Mouse (Mus musculus) MEL (cell line): ENCODE results near the gene Yjefn3. TPM values are rescaled to one million over a fixed set of nuclear protein-coding genes. Genes with fewer than 3 reads are reported as not detected.

ENCODE experiments used
- DNase-seq: peaks from one replicate; pipeline ENCODE4 v3.0.0; 2011; ENCODE audit warnings: low read depth, low spot score
- H3K27ac ChIP-seq: 2 replicates; pipeline ENCODE4 v1.5.1; 2012; ENCODE audit warnings: low read depth, mild to moderate bottlenecking, control low read depth, low read length, moderate library complexity; ENCODE audit not compliant: control insufficient read depth
- H3K27me3 ChIP-seq, 2 experiments: fragments of 150-350 bp in 1 of 2; sonication (generic) in 1 of 2; 2 replicates each; pipeline ENCODE4 v1.6.1; 2012; ENCODE audit warnings: low read length in 2 of 2, mild to moderate bottlenecking in 2 of 2, improper control_type of control experiment in 1 of 2, moderate library complexity in 1 of 2; ENCODE audit not compliant: insufficient read depth in 2 of 2, control insufficient read depth in 1 of 2
- H3K36me3 ChIP-seq, 2 experiments: 2 replicates each; pipeline ENCODE4 v1.6.1; 2012 to 2014; ENCODE audit warnings: low read length in 2 of 2, improper control_type of control experiment in 1 of 2, inconsistent platforms in 1 of 2, mild to moderate bottlenecking in 1 of 2; ENCODE audit not compliant: insufficient read depth in 2 of 2, control insufficient read depth in 1 of 2
- H3K4me1 ChIP-seq, 2 experiments: fragments of 150-350 bp in 1 of 2; sonication (generic) in 1 of 2; 2 replicates each; pipeline ENCODE4 v1.6.1; 2012; ENCODE audit warnings: low read length in 2 of 2, improper control_type of control experiment in 1 of 2, mild to moderate bottlenecking in 1 of 2; ENCODE audit not compliant: insufficient read depth in 2 of 2, control insufficient read depth in 1 of 2
- H3K4me3 ChIP-seq, 2 experiments: fragments of 150-350 bp in 1 of 2; sonication (generic) in 1 of 2; 2 replicates each; pipeline ENCODE4 v1.5.1; 2012; ENCODE audit warnings: low read depth in 2 of 2, low read length in 2 of 2, mild to moderate bottlenecking in 2 of 2, moderate library complexity in 2 of 2, control low read depth in 1 of 2, improper control_type of control experiment in 1 of 2; ENCODE audit not compliant: control insufficient read depth in 1 of 2, insufficient read depth in 1 of 2
- H3K79me2 ChIP-seq: 2 replicates; pipeline ENCODE4 v1.6.1; 2012; ENCODE audit warnings: mild to moderate bottlenecking, low read length, moderate library complexity; ENCODE audit not compliant: control insufficient read depth, poor library complexity, insufficient read depth
- H3K9ac ChIP-seq: 2 replicates; pipeline ENCODE4 v1.6.1; 2012; ENCODE audit warnings: low read depth, mild to moderate bottlenecking, control low read depth, low read length, moderate library complexity; ENCODE audit not compliant: control insufficient read depth, poor library complexity, severe bottlenecking
- H3K9me3 ChIP-seq: fragments of 150-350 bp; sonication (generic); replicated peaks from 2 replicates; pipeline ENCODE4 v1.6.1; 2012; ENCODE audit warnings: mild to moderate bottlenecking, low read length, improper control_type of control experiment, moderate library complexity; ENCODE audit not compliant: insufficient read depth
- BHLHE40 ChIP-seq: IDR thresholded peaks from 2 replicates; pipeline ENCODE4 v1.6.1; 2012; ENCODE audit warnings: low read depth, mild to moderate bottlenecking, inconsistent platforms, low read length, improper control_type of control experiment, borderline replicate concordance
- CHD1 ChIP-seq: IDR thresholded peaks from 2 replicates; pipeline ENCODE4 v1.6.1; 2012; ENCODE audit warnings: low read depth, mild to moderate bottlenecking, inconsistent platforms, low read length, improper control_type of control experiment
- CHD2 ChIP-seq: IDR thresholded peaks from 2 replicates; pipeline ENCODE4 v1.6.1; 2011; ENCODE audit warnings: low read length, improper control_type of control experiment
- CTCF ChIP-seq, 3 experiments: IDR thresholded peaks in 2 of 3; conservative IDR thresholded peaks in 1 of 3; 2 replicates each; pipeline ENCODE4 v1.5.1; 2011 to 2012; ENCODE audit warnings: low read length in 3 of 3, low read depth in 2 of 3, mild to moderate bottlenecking in 2 of 3, improper control_type of control experiment in 1 of 3, inconsistent platforms in 1 of 3, mixed read lengths in 1 of 3, moderate library complexity in 1 of 3; ENCODE audit not compliant: control insufficient read depth in 1 of 3, insufficient read depth in 1 of 3, poor library complexity in 1 of 3, severe bottlenecking in 1 of 3
- E2F4 ChIP-seq: IDR thresholded peaks from 2 replicates; pipeline ENCODE4 v1.6.1; 2011; ENCODE audit warnings: low read depth, low read length, improper control_type of control experiment, borderline replicate concordance
- ELF1 ChIP-seq: IDR thresholded peaks from 2 replicates; pipeline ENCODE4 v1.6.1; 2014; ENCODE audit warnings: low read depth, mild to moderate bottlenecking, inconsistent platforms, low read length, improper control_type of control experiment, moderate library complexity
- EP300 ChIP-seq, 2 experiments: IDR thresholded peaks; 2 replicates each; pipeline ENCODE4 v1.6.1; 2011; ENCODE audit warnings: improper control_type of control experiment in 2 of 2, low read length in 2 of 2, low read depth in 1 of 2, mild to moderate bottlenecking in 1 of 2
- ETS1 ChIP-seq: IDR thresholded peaks from 2 replicates; pipeline ENCODE4 v1.6.1; 2012; ENCODE audit warnings: low read depth, mild to moderate bottlenecking, inconsistent platforms, low read length, improper control_type of control experiment, moderate library complexity
- GABPA ChIP-seq: IDR thresholded peaks from 2 replicates; pipeline ENCODE4 v1.6.1; 2012; ENCODE audit warnings: low read depth, mild to moderate bottlenecking, inconsistent platforms, low read length, improper control_type of control experiment, moderate library complexity
- GATA1 ChIP-seq: IDR thresholded peaks from 2 replicates; pipeline ENCODE4 v1.6.1; 2011; ENCODE audit warnings: low read depth, low read length, improper control_type of control experiment
- HCFC1 ChIP-seq: IDR thresholded peaks from 2 replicates; pipeline ENCODE4 v1.6.1; 2012; ENCODE audit warnings: low read depth, mild to moderate bottlenecking, inconsistent platforms, low read length, improper control_type of control experiment, moderate library complexity
- KAT2A ChIP-seq: conservative IDR thresholded peaks from 2 replicates; pipeline ENCODE4 v1.6.1; 2012; ENCODE audit warnings: low read depth, low read length, improper control_type of control experiment, inconsistent platforms
- MAFK ChIP-seq: IDR thresholded peaks from 2 replicates; pipeline ENCODE4 v1.6.1; 2011; ENCODE audit warnings: low read depth, mild to moderate bottlenecking, low read length, improper control_type of control experiment, borderline replicate concordance
- MAX ChIP-seq: IDR thresholded peaks from 2 replicates; pipeline ENCODE4 v1.6.1; 2011; ENCODE audit warnings: low read length, improper control_type of control experiment
- MAZ ChIP-seq: IDR thresholded peaks from 2 replicates; pipeline ENCODE4 v1.6.1; 2012; ENCODE audit warnings: low read depth, mild to moderate bottlenecking, inconsistent platforms, low read length, improper control_type of control experiment
- MEF2A ChIP-seq: IDR thresholded peaks from 2 replicates; pipeline ENCODE4 v1.6.1; 2014; ENCODE audit warnings: low read depth, mild to moderate bottlenecking, inconsistent platforms, low read length, improper control_type of control experiment; ENCODE audit not compliant: poor library complexity, insufficient replicate concordance, severe bottlenecking; ENCODE audit errors: extremely low read depth
- MXI1 ChIP-seq: IDR thresholded peaks from 2 replicates; pipeline ENCODE4 v1.6.1; 2011; ENCODE audit warnings: mild to moderate bottlenecking, low read depth, low read length, improper control_type of control experiment
- MYB ChIP-seq: IDR thresholded peaks from 2 replicates; pipeline ENCODE4 v1.6.1; 2011; ENCODE audit warnings: mild to moderate bottlenecking, low read depth, low read length, improper control_type of control experiment
- MYC ChIP-seq: IDR thresholded peaks from 2 replicates; pipeline ENCODE4 v1.6.1; 2011; ENCODE audit warnings: low read depth, mild to moderate bottlenecking, low read length, improper control_type of control experiment, moderate library complexity
- NELFE ChIP-seq: IDR thresholded peaks from 2 replicates; pipeline ENCODE4 v1.6.1; 2011; ENCODE audit warnings: low read depth, low read length, improper control_type of control experiment
- NRF1 ChIP-seq: IDR thresholded peaks from 2 replicates; pipeline ENCODE4 v1.6.1; 2014; ENCODE audit warnings: low read depth, mild to moderate bottlenecking, inconsistent platforms, low read length, improper control_type of control experiment, moderate library complexity; ENCODE audit not compliant: poor library complexity, insufficient read depth, severe bottlenecking
- POLR2A ChIP-seq, 2 experiments: IDR thresholded peaks; 2 replicates each; pipeline ENCODE4 v1.6.1; 2011 to 2012; ENCODE audit warnings: low read length in 2 of 2, mild to moderate bottlenecking in 2 of 2, control low read depth in 1 of 2, improper control_type of control experiment in 1 of 2, low read depth in 1 of 2, moderate library complexity in 1 of 2; ENCODE audit not compliant: control insufficient read depth in 1 of 2, insufficient read depth in 1 of 2, poor library complexity in 1 of 2
- POLR2AphosphoS2 ChIP-seq: IDR thresholded peaks from 2 replicates; pipeline ENCODE4 v1.6.1; 2011; ENCODE audit warnings: low read length, improper control_type of control experiment
- POLR2AphosphoS5 ChIP-seq: IDR thresholded peaks from 2 replicates; pipeline ENCODE4 v1.6.1; 2012; ENCODE audit warnings: low read depth, borderline replicate concordance, mild to moderate bottlenecking, inconsistent platforms, low read length, moderate library complexity, mixed read lengths
- RAD21 ChIP-seq: IDR thresholded peaks from 2 replicates; pipeline ENCODE4 v1.6.1; 2011; ENCODE audit warnings: mild to moderate bottlenecking, low read depth, low read length, improper control_type of control experiment
- RCOR1 ChIP-seq: IDR thresholded peaks from 2 replicates; pipeline ENCODE4 v1.6.1; 2012; ENCODE audit warnings: low read depth, mild to moderate bottlenecking, inconsistent platforms, low read length, improper control_type of control experiment
- SIN3A ChIP-seq: IDR thresholded peaks from 2 replicates; pipeline ENCODE4 v1.6.1; 2012; ENCODE audit warnings: low read length, improper control_type of control experiment, inconsistent platforms
- TAL1 ChIP-seq: IDR thresholded peaks from 2 replicates; pipeline ENCODE4 v1.6.1; 2012; ENCODE audit warnings: mild to moderate bottlenecking, inconsistent platforms, low read length, moderate library complexity, mixed read lengths
- TBP ChIP-seq: IDR thresholded peaks from 2 replicates; pipeline ENCODE4 v1.8.0; 2011; ENCODE audit warnings: low read depth, low read length, improper control_type of control experiment
- TCF12 ChIP-seq: IDR thresholded peaks from 2 replicates; pipeline ENCODE4 v1.6.1; 2014; ENCODE audit warnings: low read depth, mild to moderate bottlenecking, inconsistent platforms, low read length, improper control_type of control experiment, moderate library complexity
- UBTF ChIP-seq: IDR thresholded peaks from 2 replicates; pipeline ENCODE4 v1.6.1; 2012; ENCODE audit warnings: low read depth, mild to moderate bottlenecking, inconsistent platforms, low read length, improper control_type of control experiment, moderate library complexity, borderline replicate concordance; ENCODE audit not compliant: insufficient read depth
- USF1 ChIP-seq: IDR thresholded peaks from 2 replicates; pipeline ENCODE4 v1.6.1; 2014; ENCODE audit warnings: low read depth, mild to moderate bottlenecking, inconsistent platforms, low read length, improper control_type of control experiment, moderate library complexity
- ZC3H11A ChIP-seq: IDR thresholded peaks from 2 replicates; pipeline ENCODE4 v1.6.1; 2012; ENCODE audit warnings: low read depth, mild to moderate bottlenecking, inconsistent platforms, low read length, improper control_type of control experiment
- ZKSCAN1 ChIP-seq: IDR thresholded peaks from 2 replicates; pipeline ENCODE4 v1.6.1; 2012; ENCODE audit warnings: low read depth, mild to moderate bottlenecking, inconsistent platforms, low read length, improper control_type of control experiment, moderate library complexity
- ZMIZ1 ChIP-seq: IDR thresholded peaks from 2 replicates; pipeline ENCODE4 v1.6.1; 2012; ENCODE audit warnings: low read depth, mild to moderate bottlenecking, inconsistent platforms, low read length, improper control_type of control experiment, moderate library complexity
- ZNF384 ChIP-seq: IDR thresholded peaks from 2 replicates; pipeline ENCODE4 v1.6.1; 2012; ENCODE audit warnings: low read depth, mild to moderate bottlenecking, inconsistent platforms, low read length, improper control_type of control experiment
- polyA plus RNA-seq, 2 experiments: library from polyadenylated mRNA; stranded (reverse) in 1 of 2; unstranded in 1 of 2; fragments of >175 nt in 1 of 2; fragments of >200 nt in 1 of 2; gene quantifications; 2 replicates each; pipeline versions ENCODE4 v1.2.1 to v1.2.4; 2012; ENCODE audit warnings: low replicate concordance in 2 of 2, low read depth in 1 of 2; ENCODE audit not compliant: insufficient read length in 2 of 2, insufficient read depth in 1 of 2, missing spikeins in 1 of 2
- total RNA-seq: library from RNA; depleted of rRNA; stranded (reverse); fragments of 300-350 nt; gene quantifications from 2 replicates; pipeline ENCODE4 v1.2.3, GENCODE M21; 2012

The Yjefn3 gene
- total and polyA plus RNA-seq, 3 experiments = 5.3 to 8.2 TPM; not detected in 1

DNA sequence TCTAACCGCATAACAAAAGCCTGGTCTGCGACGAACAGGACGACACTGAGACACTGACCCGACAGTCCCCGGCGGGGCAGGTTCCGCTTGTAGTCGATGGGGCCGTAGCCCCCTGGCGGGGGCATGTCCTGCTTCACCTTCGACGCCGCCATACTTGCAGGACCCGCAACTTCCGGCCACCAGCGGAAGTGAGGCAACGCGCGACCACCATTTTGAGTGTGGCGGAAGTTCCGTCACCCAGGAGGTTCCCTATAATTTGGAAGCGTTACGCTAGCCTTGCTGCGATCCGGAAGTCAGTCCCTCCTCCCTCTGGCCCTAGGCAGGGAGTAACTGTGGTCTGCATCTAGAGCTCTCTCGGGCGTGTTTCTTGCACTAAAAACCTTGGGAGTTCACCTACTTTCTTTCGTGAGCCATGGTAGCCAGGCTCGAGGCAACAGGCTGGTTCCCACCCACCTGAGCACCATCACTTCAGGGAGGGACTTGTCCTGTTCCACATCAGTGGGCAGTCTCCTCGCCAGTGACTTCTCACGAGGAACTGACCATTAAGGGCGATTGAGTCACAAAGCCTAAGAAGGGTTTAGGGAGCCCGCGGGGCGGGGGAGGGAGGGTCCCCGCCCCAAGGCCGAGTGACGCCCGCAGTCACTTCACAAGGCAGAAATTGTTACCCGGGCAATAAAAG is 889 bp downstream of the Yjefn3 start:
- peak; percentile 99 for DNase-seq
- peaks cover 0 to 18% of the 10 kb centered on the region in 2 experiments; a peak in 2 of 4 replicates for H3K36me3 ChIP-seq
- H3K4me1 ChIP-seq = peaks cover 0 to 19% of the 10 kb centered on the region in 2 experiments; a peak in 3 of 4 replicates
- no peak for TF ChIP-seq E2F4
- peak; percentile 77 for TF ChIP-seq ETS1
- peak; percentile 79; the same call in 1 of the 2 replicates for TF ChIP-seq TCF12
- TF ChIP-seq BHLHE40 = no peak
- peak in 2 of 3 experiments; percentile 21 to 30; a peak in 4 of 6 replicates for TF ChIP-seq CTCF (IDR thresholded peaks at IDR 0.05 in 2 of 3, conservative IDR thresholded peaks at IDR 0.05 in 1 of 3; ENCODE audit: control insufficient read depth in 1 of 3, insufficient read depth in 1 of 3, low read depth in 2 of 3, low read length in 3 of 3, poor library complexity in 1 of 3, severe bottlenecking in 1 of 3)
- no peak for TF ChIP-seq MYB
- peak; percentile 90 for TF ChIP-seq NELFE
- TF ChIP-seq ZMIZ1 = peak; percentile 96
- no peak for TF ChIP-seq UBTF
- peak; percentile 68; the same call in 1 of the 2 replicates for TF ChIP-seq MAX
- TF ChIP-seq POLR2AphosphoS2 = peak; percentile 98
- TF ChIP-seq TBP = peak; percentile 93
- TF ChIP-seq RCOR1 = peak; percentile 72
- no peak for TF ChIP-seq MAFK
- no peak for TF ChIP-seq ZNF384
- TF ChIP-seq MYC = peak; percentile 66; the same call in 1 of the 2 replicates
- no peak for TF ChIP-seq CHD2
- TF ChIP-seq GABPA = peak; percentile 4; the same call in 1 of the 2 replicates
- peak; percentile 57; the same call in 1 of the 2 replicates for TF ChIP-seq NRF1
- TF ChIP-seq MAZ = peak; percentile 69; the same call in 1 of the 2 replicates
- no peak for TF ChIP-seq MEF2A
- no peak for TF ChIP-seq USF1
- TF ChIP-seq ELF1 = peak; percentile 100
- peak; percentile 87 for TF ChIP-seq MXI1
- TF ChIP-seq ZKSCAN1 = no peak
- peak; percentile 98 for TF ChIP-seq SIN3A
- no peak for TF ChIP-seq RAD21
- no peak; the same call in 1 of the 2 replicates for TF ChIP-seq CHD1
- TF ChIP-seq EP300 (IDR thresholded peaks at IDR 0.05; ENCODE audit: low read depth in 1 of 2, low read length in 2 of 2) = peak in 1 of 2 experiments; percentile 27; a peak in 1 of 4 replicates
- TF ChIP-seq GATA1 = no peak
- TF ChIP-seq TAL1 = no peak
- peak; percentile 84 for TF ChIP-seq KAT2A
- no peak; the same call in 1 of the 2 replicates for TF ChIP-seq ZC3H11A
- TF ChIP-seq POLR2A (IDR thresholded peaks at IDR 0.05; ENCODE audit: control insufficient read depth in 1 of 2, insufficient read depth in 1 of 2, low read depth in 1 of 2, low read length in 2 of 2, poor library complexity in 1 of 2) = peak; percentile 79 to 96
- TF ChIP-seq HCFC1 = peak; percentile 97
- TF ChIP-seq POLR2AphosphoS5 = peak; percentile 83

More for the DNA sequence above, 889 bp downstream of the Yjefn3 start:
- Histone ChIP-seq H3K9me3 (no peaks in the 10 kb centered on the region), H3K79me2 (peaks cover 49% of the 10 kb centered on the region), H3K4me3 (peak overlapping the region; percentile 77 to 88), H3K9ac (peak overlapping the region; percentile 89), H3K27ac (peak overlapping the region; percentile 91), H3K27me3 (no peaks in the 10 kb centered on the region)
